25 mouse cellular contexts compared by ENCODE assay signal in the genomic region with DNA sequence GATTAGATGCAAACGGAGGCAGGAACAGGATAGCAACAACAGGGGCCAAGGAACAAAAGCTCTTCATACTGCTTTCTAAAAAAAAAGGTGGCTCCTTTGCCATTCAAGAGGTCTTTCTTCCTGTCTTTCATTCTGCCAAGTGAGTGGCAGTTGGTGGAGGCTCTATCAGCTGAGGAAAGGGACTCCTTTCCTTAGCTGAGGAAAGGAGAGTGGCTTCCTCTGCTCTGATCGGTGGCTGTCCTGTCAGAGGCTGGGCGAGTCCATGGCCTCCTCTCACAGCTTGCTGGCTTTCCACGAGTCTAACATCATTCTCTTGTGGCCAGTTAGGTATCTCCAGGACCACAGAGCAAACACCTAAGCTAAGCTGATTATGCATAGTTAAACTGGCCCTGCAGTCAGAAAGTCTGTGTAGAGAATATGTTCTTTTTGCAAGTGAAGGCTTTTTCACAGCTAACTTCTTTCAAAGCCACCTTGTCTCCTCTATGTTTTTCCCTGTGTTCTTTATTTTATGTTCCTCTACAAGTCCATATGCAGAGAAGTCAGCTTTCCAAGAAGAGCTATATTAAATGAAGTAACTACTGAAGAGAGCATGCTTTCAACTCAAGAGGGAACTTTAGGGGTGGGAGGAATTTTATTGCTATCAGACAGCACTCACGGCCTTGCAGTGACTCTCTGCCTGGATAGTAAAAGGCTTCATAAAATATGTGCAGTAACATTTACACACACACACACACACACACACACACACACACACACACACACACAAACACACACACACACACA.
DNase-seq lines count a peak whose midpoint lies in the region; ATAC-seq and TF ChIP-seq lines count a peak whose summit lies in the region.
"Had no signal": no experiment of that assay in that cellular context is flagged by ENCODE, and none has a peak within 500 bp of the region (broad histone marks: within the 10 kb centered on the region; RNA-seq: fewer than 3 reads in every experiment).

No protein-coding gene starts in this region.

- no peak overlapping the region for H3K9ac ChIP-seq in heart, embryonic 12.5 days
- no peak overlapping the region for H3K9ac ChIP-seq in lung, embryonic 14.5 days
- H3K9ac ChIP-seq: forebrain, embryonic 13.5 days; liver, embryonic 14.5 days; neural tube, embryonic 15.5 days had no signal

- no peak overlapping the region for H3K4me3 ChIP-seq in heart, embryonic 12.5 days
- no peak overlapping the region for H3K4me3 ChIP-seq in lung, embryonic 14.5 days (ENCODE audit: low read depth, low read length)
- no peak overlapping the region for H3K4me3 ChIP-seq in limb, embryonic 10.5 days
- H3K4me3 ChIP-seq: forebrain, embryonic 13.5 days; neural tube, embryonic 15.5 days had no signal

- H3K4me2 ChIP-seq in heart, embryonic 12.5 days = no peak overlapping the region
- no peak overlapping the region for H3K4me2 ChIP-seq in lung, embryonic 14.5 days
- H3K4me2 ChIP-seq: forebrain, embryonic 13.5 days; midbrain, embryonic 11.5 days; neural tube, embryonic 15.5 days had no signal

- H3K27me3 ChIP-seq in heart, embryonic 12.5 days (replicated peaks) = no peaks in the 10 kb centered on the region
- H3K27me3 ChIP-seq in lung, embryonic 14.5 days (ENCODE audit: insufficient read depth, low read length) = no peaks in the 10 kb centered on the region
- H3K27me3 ChIP-seq in limb, embryonic 10.5 days (ENCODE audit: low read depth, poor library complexity, severe bottlenecking) = no peaks in the 10 kb centered on the region
- H3K27me3 ChIP-seq: CH12.LX; forebrain, embryonic 13.5 days; neural tube, embryonic 15.5 days; Patski had no signal

- H3K9me3 ChIP-seq in heart, embryonic 12.5 days (replicated peaks) = no peaks in the 10 kb centered on the region
- no peaks in the 10 kb centered on the region for H3K9me3 ChIP-seq in lung, embryonic 14.5 days (ENCODE audit: low read depth, low read length)
- no peaks in the 10 kb centered on the region for H3K9me3 ChIP-seq in limb, embryonic 10.5 days (replicated peaks)
- H3K9me3 ChIP-seq: forebrain, embryonic 13.5 days; G1E; neural tube, embryonic 15.5 days had no signal

- 0 out of 2 replicates have a peak overlapping the region, but pooled peaks have one; percentile 24 for H3K27ac ChIP-seq in heart, embryonic 12.5 days (ENCODE audit: poor library complexity, severe bottlenecking)
- H3K27ac ChIP-seq in lung, embryonic 14.5 days (ENCODE audit: low read depth) = no peak overlapping the region
- H3K27ac ChIP-seq in limb, embryonic 10.5 days = no peak overlapping the region
- H3K27ac ChIP-seq: forebrain, embryonic 13.5 days; liver, embryonic 14.5 days; neural tube, embryonic 15.5 days had no signal

- 39% methylated on average over 5 of the region's 5 CpGs for WGBS in heart, embryonic 12.5 days
- 51% methylated on average over 5 of the region's 5 CpGs for WGBS in lung, embryonic 14.5 days
- 77% methylated on average over 5 of the region's 5 CpGs for WGBS in limb, embryonic 10.5 days

- no peak for TF ChIP-seq CTCF in lung, embryonic 14.5 days (IDR thresholded peaks at IDR 0.05; ENCODE audit: low read depth)

- peaks cover 18% of the 10 kb centered on the region for H3K36me3 ChIP-seq in heart, embryonic 12.5 days
- H3K36me3 ChIP-seq in lung, embryonic 14.5 days (ENCODE audit: insufficient read depth) = no peaks in the 10 kb centered on the region
- no peaks in the 10 kb centered on the region for H3K36me3 ChIP-seq in limb, embryonic 10.5 days
- H3K36me3 ChIP-seq: G1E; neural tube, embryonic 15.5 days had no signal

- no peak for ATAC-seq in heart, embryonic 12.5 days (ENCODE audit: insufficient number of reproducible peaks, low FRiP score)
- ATAC-seq in lung, embryonic 14.5 days (ENCODE audit: insufficient read depth) = peak; percentile 30; the same call in 1 of the 2 replicates
- ATAC-seq in common myeloid progenitor, adult 5-6 weeks (replicated peaks; ENCODE audit: low read depth, poor library complexity, severe bottlenecking) = peak; percentile 61; the same call in 1 of the 2 replicates
- ATAC-seq in monocyte, adult 5-6 weeks (replicated peaks; ENCODE audit: insufficient number of reproducible peaks, low FRiP score, low TSS enrichment, poor library complexity, severe bottlenecking) = no peak
- ATAC-seq: forebrain, embryonic 13.5 days; hindbrain, embryonic 16.5 days; Patski had no signal

- peaks cover 46% of the 10 kb centered on the region for H3K4me1 ChIP-seq in heart, embryonic 12.5 days (replicated peaks)
- peaks cover 6% of the 10 kb centered on the region for H3K4me1 ChIP-seq in lung, embryonic 14.5 days (ENCODE audit: insufficient read depth)
- 0 out of 2 replicates have a peak, but pooled peaks cover 8% of the 10 kb centered on the region for H3K4me1 ChIP-seq in limb, embryonic 10.5 days
- H3K4me1 ChIP-seq: neural tube, embryonic 15.5 days had no signal

- no peak for DNase-seq in heart, adult 18-20 months
- DNase-seq in lung, embryonic 14.5 days = peak; percentile 50
- DNase-seq in lung, adult 18-20 months = no peak
- DNase-seq in limb, embryonic 10.5 days (ENCODE audit: low spot score) = peak; percentile 19
- DNase-seq in layer of hippocampus, adult 8-10 months (ENCODE audit: low spot score in 2 of 2) = no peak
- DNase-seq: B cell, adult 2 months; cerebellum, adult 11 months; cerebellum, adult 9-11 months; kidney, adult 18-20 months; kidney, postnatal 4 days; layer of hippocampus, adult 9-11 months; lung, postnatal 4 days; thymus, adult 18-20 months; thymus, postnatal 36 days had no signal

Comparison
In these comparisons a context has a peak if more than half of its experiments do, and no peak if none do; other contexts are left out.
1. DNase-seq: peak in lung, embryonic 14.5 days (single experiment) and limb, embryonic 10.5 days (single experiment); none in heart, adult 18-20 months (0 of 2), lung, adult 18-20 months (0 of 2) and layer of hippocampus, adult 8-10 months (0 of 2).
2. ATAC-seq: peak in lung, embryonic 14.5 days (single experiment) and common myeloid progenitor, adult 5-6 weeks (single experiment); none in heart, embryonic 12.5 days (single experiment) and monocyte, adult 5-6 weeks (single experiment).